Mouse (Mus musculus) CD4-positive naive resting alpha-beta T cell, adult 76 days (primary cell): ENCODE data around the gene Cacna2d4. TPM values are rescaled to one million over a fixed set of nuclear protein-coding genes. Genes with fewer than 3 reads are reported as not detected.

Experiments used
- total RNA-seq: library from RNA; stranded (reverse); gene quantifications from one replicate; pipeline ENCODE4 v1.2.4, GENCODE M21; 2023

Cacna2d4 gene
- total RNA-seq, result 11.3 TPM

DNA sequence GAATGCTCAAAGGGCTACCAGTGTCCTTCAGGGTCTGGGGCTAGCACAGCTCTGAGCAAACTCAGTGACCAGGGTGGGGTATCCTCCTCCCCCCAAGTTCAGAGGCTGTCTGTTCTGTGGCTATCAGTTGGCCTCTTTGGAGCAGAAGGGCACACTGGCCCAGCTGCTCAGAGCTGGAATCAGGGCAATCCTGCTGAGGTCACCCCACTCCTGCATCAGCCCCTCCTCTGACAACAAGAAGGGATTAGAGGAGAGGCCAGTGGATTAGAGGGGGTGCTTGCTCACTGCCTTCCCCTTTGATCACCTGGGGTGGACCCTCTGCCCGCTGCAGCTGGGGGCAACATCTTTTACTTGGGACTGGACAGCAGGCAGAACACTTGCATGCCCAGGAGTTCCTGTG, at the start of gene Cacna2d4:
Gene Cacna2d4, plus strand, starts transcription at position 286 of the 400 bp plus-strand sequence.

GRCm38 (mm10) chr6:119196382-119197305, 39.7 kb upstream of the Cacna2d4 start, which contains the start of gene Cacna1c:
Cacna1c (minus strand) TSS chr6:119196418.

DNA sequence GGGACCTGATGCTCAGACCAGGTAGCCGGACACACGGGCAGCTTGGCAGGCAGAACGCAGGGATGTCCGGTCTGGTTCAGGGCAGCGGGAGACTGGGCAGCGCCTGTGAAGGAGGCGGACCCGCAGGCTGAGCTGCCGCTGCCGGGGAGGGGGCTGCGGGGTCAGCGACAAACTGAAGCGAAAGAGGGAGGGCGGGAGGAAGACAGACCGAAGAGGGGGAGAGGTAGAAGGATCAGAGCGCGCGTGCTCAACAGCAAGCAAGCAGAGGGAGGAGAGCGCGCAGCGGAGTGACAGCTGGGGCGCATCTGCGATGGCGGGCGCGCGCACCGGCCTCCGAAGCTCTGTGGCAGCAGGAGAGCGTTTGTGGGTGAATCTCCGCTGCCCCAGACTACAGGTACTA, 94.2 kb downstream of the Cacna2d4 start, which contains the start of gene Lrtm2:
Gene Lrtm2, minus strand, starts transcription at position 261 of the 400 bp plus-strand sequence.

Other genes starting within 250 kb of the Cacna2d4 start
- gene Dcp1b, start 61.3 kb upstream of the Cacna2d4 start, total RNA-seq, result 25.2 TPM
- not detected for gene Cacna1c, start 40.1 kb upstream of the Cacna2d4 start, total RNA-seq
- gene Lrtm2, start 94.2 kb downstream of the Cacna2d4 start, total RNA-seq, result 1.0 TPM
- 49.9 TPM for gene Adipor2, start 181.2 kb downstream of the Cacna2d4 start, total RNA-seq
- 74.2 TPM for gene Fbxl14, start 243.1 kb downstream of the Cacna2d4 start, total RNA-seq